Mouse (Mus musculus) liver, embryonic 12.5 days (tissue): Measurements from ENCODE around the gene Itpkb. TPM values are rescaled to one million over a fixed set of nuclear protein-coding genes. Genes with fewer than 3 reads are reported as not detected.
"Not testable (repeated sequence)": the region's sequence is repeated elsewhere in the genome, so short reads cannot be mapped to it uniquely, and the experiment has no call there.

Experiments used
- ATAC-seq: fragments of 200-750 bp; cut with Nextera tagmentation; 2 replicates; pipeline ENCODE4 v1.8.0; 2017; ENCODE audit warnings: moderate number of reproducible peaks, mild to moderate bottlenecking, moderate library complexity
- H3K27ac ChIP-seq: fragments of 300-500 bp; sonication (generic); 2 replicates; pipeline ENCODE4 v1.5.1; 2016; ENCODE audit warnings: mild to moderate bottlenecking
- H3K27me3 ChIP-seq: fragments of 300-500 bp; sonication (generic); replicated peaks from 2 replicates; pipeline ENCODE4 v1.6.1; 2016; ENCODE audit warnings: mild to moderate bottlenecking, moderate library complexity
- H3K36me3 ChIP-seq: fragments of 300-500 bp; sonication (generic); 2 replicates; pipeline ENCODE4 v1.6.1; 2016; ENCODE audit warnings: mild to moderate bottlenecking, moderate library complexity
- H3K4me1 ChIP-seq: fragments of 300-500 bp; sonication (generic); 2 replicates; pipeline ENCODE4 v1.6.1; 2016
- H3K4me2 ChIP-seq: fragments of 300-500 bp; sonication (generic); 2 replicates; pipeline ENCODE4 v1.6.1; 2016; ENCODE audit warnings: mild to moderate bottlenecking, moderate library complexity
- H3K4me3 ChIP-seq: fragments of 300-500 bp; sonication (generic); 2 replicates; pipeline ENCODE4 v1.5.1; 2016; ENCODE audit warnings: mild to moderate bottlenecking, moderate library complexity
- H3K9ac ChIP-seq: fragments of 300-500 bp; sonication (generic); 2 replicates; pipeline ENCODE4 v1.6.1; 2016; ENCODE audit warnings: mild to moderate bottlenecking, moderate library complexity
- H3K9me3 ChIP-seq: fragments of 300-500 bp; sonication (generic); replicated peaks from 2 replicates; pipeline ENCODE4 v1.6.1; 2016; ENCODE audit warnings: mild to moderate bottlenecking, moderate library complexity
- WGBS: fragments of 180-500 bp; shearing (Covaris S2); methylation state at CpG from one replicate; pipeline ENCODE4 v1.1.7; 2016; ENCODE audit not compliant: insufficient replicate concordance; 5-methylcytosine and 5-hydroxymethylcytosine counted together
- polyA plus RNA-seq: library from polyadenylated mRNA; unstranded; fragments of >200 nt; fragmentation: Nextera tagmentation; extraction: Ambion mirVana; gene quantifications from 2 replicates; pipeline ENCODE4 v1.2.1, GENCODE M21; 2016

Gene Itpkb
- polyA plus RNA-seq, 1 experiment from 2014 or later: 4.3 TPM

DNA sequence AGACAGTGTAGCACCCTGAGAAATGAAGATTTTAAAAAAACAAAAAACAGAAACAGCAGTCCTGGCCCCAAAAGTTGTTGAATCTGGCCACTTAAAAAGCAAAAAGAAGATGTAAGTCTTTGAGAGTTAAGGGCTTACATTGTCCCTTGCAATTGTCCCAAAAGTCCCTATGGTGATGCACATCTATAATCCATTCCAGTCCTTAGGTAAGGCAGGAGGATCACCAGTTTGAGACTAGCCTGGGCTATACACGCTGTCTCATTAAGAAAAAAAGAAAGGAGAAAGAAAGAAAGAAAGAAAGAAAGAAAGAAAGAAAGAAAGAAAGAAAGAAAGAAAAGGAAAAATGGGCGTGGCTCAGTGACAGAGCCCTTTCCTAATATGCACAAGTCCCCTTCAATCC lies 34.4 kb downstream of the Itpkb start:
- peak overlapping the region; percentile 85 for H3K4me2 ChIP-seq
- WGBS: 14% methylated on average over 2 of the region's 2 CpGs

DNA sequence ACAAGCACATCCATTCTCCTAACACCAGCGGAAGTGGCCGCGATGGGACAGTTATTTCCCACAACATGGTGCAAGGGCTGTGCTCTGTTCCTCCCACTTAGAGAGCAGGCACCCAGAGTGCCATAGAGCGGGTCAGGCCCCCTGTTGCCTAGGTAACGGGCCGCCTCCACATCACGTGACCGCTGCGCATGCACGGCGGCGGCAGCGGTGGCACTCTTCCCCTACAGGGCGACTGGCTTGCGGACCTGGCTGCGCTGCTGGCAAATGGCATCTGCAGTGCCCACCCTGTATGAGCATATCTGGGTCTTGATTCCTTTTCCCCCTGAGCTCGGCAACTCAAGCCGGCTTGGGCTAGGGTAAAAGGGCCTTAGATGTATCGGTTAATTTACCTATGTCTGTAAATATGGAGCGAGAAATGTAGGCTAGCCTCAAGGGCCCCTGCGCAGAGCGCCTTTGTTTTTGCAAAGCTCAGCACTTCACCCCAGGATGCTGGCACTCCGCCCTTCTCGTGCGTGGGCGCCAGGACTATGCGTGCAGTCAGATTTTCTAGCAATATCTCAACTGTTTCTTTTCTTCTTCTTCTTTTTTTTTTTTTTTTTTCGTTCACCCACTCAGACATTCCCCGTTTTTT lies 35.0 kb downstream of the Itpkb start:
- Histone ChIP-seq H3K27ac (peak overlapping the region; percentile 70), H3K4me2 (peak overlapping the region; percentile 85), H3K4me1 (peaks cover 56% of the 10 kb centered on the region), H3K36me3 (no peaks in the 10 kb centered on the region), H3K9ac (peak overlapping the region; percentile 63), H3K4me3 (peak overlapping the region; percentile 57), H3K9me3 (no peaks in the 10 kb centered on the region), H3K27me3 (no peaks in the 10 kb centered on the region)
- peak; percentile 96 for ATAC-seq
- WGBS: 3% methylated on average over 29 of the region's 29 CpGs

More for the DNA sequence above, 34.4 kb downstream of the Itpkb start:
- Histone ChIP-seq H3K9ac (peak overlapping the region; percentile 63; the same call in 1 of the 2 replicates), H3K4me3 (peak overlapping the region; percentile 57), H3K36me3 (no peaks in the 10 kb centered on the region), H3K9me3 (no peaks in the 10 kb centered on the region), H3K27me3 (no peaks in the 10 kb centered on the region), H3K27ac (no peak overlapping the region; the same call in 1 of the 2 replicates), H3K4me1 (peaks cover 56% of the 10 kb centered on the region)
- ATAC-seq: no peak; the same call in 1 of the 2 replicates

GRCm38 (mm10) chr1:180365983-180366811 lies 35.9 kb downstream of the Itpkb start:
- no peak for ATAC-seq
- WGBS: 61% methylated on average over 18 of the region's 18 CpGs
- peak overlapping the region; percentile 85 for H3K4me2 ChIP-seq
- H3K27me3 ChIP-seq: no peaks in the 10 kb centered on the region
- H3K4me3 ChIP-seq: no peak overlapping the region; the same call in 1 of the 2 replicates
- H3K9me3 ChIP-seq: no peaks in the 10 kb centered on the region
- H3K9ac ChIP-seq: no peak overlapping the region
- peaks cover 63% of the 10 kb centered on the region for H3K4me1 ChIP-seq
- no peaks in the 10 kb centered on the region for H3K36me3 ChIP-seq
- peak overlapping the region; percentile 36; the same call in 1 of the 2 replicates for H3K27ac ChIP-seq

DNA sequence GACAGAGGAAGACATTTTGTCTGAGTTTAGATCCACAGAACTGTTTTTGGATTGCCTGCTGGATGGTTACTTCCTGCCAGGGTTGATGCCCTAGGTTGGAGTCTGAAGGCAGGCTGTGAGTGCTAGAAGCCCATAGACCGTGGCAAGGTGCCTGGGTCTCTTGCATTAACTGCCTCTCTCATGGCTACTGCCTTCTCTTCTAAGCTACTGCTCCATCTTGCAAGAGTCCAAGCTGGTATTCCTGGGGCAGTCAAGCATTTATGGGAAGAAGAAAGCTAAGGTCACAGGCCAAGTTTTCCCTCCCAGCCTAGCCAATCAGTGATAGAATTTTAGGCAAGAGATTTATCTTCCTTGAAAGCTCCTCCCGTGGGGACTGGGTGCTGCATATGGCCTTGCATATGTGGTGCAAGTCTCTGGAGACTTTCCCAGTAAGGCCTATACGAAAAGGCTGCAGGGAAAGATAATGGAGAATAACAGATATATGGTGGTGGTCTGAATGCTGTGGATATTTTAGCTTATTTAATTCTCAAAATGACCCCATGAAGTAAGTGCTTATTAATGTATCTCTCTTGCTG lies 36.8 kb downstream of the Itpkb start:
- 58% methylated on average over 3 of the region's 3 CpGs for WGBS

DNA sequence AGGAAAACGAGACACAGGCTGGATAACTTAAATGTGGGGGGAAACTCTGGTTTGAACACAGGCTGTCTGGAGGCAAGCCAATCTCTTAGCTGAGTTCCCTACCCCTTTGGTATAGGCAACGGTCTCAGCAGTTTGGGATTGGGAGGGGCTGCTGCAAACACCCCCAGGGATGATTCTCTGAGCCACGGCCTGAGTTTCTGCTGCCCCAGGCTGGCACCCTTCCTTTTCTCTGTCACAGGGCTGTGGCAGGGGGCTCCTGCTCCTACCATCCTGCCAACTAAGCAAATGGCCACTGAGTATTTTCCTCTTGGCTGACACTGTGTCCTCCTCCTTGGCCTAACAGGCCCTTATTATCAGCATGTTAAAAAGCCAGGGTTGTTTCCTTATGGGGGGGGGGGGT lies 37.3 kb downstream of the Itpkb start:
- peaks cover 63% of the 10 kb centered on the region for H3K4me1 ChIP-seq
- ATAC-seq: no peak
- no peak overlapping the region for H3K4me3 ChIP-seq
- no peaks in the 10 kb centered on the region for H3K27me3 ChIP-seq
- peak overlapping the region; percentile 4; the same call in 1 of the 2 replicates for H3K27ac ChIP-seq
- H3K4me2 ChIP-seq: no peak overlapping the region
- H3K9me3 ChIP-seq: no peaks in the 10 kb centered on the region
- WGBS: 60% methylated on average over 3 of the region's 3 CpGs
- H3K36me3 ChIP-seq: no peaks in the 10 kb centered on the region
- H3K9ac ChIP-seq: no peak overlapping the region

More for the DNA sequence above, 36.8 kb downstream of the Itpkb start:
- Histone ChIP-seq H3K27ac (peak overlapping the region; percentile 36; the same call in 1 of the 2 replicates), H3K4me1 (peaks cover 65% of the 10 kb centered on the region), H3K4me3 (no peak overlapping the region), H3K27me3 (no peaks in the 10 kb centered on the region), H3K36me3 (no peaks in the 10 kb centered on the region), H3K4me2 (no peak overlapping the region), H3K9ac (no peak overlapping the region), H3K9me3 (no peaks in the 10 kb centered on the region)
- no peak for ATAC-seq

DNA sequence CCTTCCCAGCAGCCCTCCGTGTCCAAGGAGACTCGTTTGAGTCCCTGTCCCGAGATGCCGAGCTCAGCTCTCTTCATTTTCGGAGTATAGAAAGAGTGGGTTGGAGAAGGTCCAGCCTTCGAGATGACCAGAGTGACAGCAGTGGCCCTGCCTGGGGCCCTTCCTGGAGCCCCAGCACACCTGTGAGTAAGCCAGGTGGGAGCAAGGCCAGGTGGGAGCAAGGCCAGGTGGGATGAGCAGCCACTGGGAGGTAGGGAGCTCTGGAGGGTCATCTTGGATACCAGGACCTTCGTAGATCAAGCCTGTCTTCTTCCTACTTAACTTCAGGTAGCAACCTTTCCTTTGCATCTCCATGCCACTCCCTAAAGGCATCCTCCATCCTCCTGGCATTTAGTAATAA lies 37.8 kb downstream of the Itpkb start:
- no peak overlapping the region for H3K4me3 ChIP-seq
- H3K27ac ChIP-seq: no peak overlapping the region
- no peak overlapping the region for H3K9ac ChIP-seq
- no peaks in the 10 kb centered on the region for H3K36me3 ChIP-seq
- H3K9me3 ChIP-seq: no peaks in the 10 kb centered on the region
- no peaks in the 10 kb centered on the region for H3K27me3 ChIP-seq
- peaks cover 59% of the 10 kb centered on the region for H3K4me1 ChIP-seq
- H3K4me2 ChIP-seq: no peak overlapping the region
- WGBS: 73% methylated on average over 7 of the region's 7 CpGs
- ATAC-seq: no peak

DNA sequence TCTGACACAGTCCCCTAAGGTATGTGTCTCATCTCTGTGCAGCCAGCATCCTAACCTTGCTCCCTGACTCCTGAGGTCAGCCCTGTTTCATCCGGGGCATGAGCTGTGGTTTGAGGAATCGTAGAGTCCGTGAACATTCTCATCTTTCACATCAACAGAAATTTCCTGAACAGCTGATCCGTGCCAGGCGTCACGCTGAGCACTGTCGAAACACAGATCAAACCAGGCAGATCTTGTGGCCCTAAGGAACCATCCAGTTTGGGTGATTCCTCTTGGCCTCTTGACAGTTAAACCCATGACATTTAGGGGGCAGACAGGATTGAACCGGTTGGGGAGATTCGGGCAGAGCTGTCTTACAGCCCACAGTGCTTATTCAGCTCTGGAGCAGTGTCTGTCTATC lies 38.4 kb downstream of the Itpkb start:
- Histone ChIP-seq H3K4me3 (no peak overlapping the region), H3K4me2 (no peak overlapping the region), H3K36me3 (no peaks in the 10 kb centered on the region), H3K27ac (no peak overlapping the region), H3K9ac (no peak overlapping the region), H3K4me1 (peaks cover 54% of the 10 kb centered on the region), H3K27me3 (no peaks in the 10 kb centered on the region), H3K9me3 (no peaks in the 10 kb centered on the region)
- ATAC-seq: no peak
- WGBS: 65% methylated on average over 9 of the region's 9 CpGs

DNA sequence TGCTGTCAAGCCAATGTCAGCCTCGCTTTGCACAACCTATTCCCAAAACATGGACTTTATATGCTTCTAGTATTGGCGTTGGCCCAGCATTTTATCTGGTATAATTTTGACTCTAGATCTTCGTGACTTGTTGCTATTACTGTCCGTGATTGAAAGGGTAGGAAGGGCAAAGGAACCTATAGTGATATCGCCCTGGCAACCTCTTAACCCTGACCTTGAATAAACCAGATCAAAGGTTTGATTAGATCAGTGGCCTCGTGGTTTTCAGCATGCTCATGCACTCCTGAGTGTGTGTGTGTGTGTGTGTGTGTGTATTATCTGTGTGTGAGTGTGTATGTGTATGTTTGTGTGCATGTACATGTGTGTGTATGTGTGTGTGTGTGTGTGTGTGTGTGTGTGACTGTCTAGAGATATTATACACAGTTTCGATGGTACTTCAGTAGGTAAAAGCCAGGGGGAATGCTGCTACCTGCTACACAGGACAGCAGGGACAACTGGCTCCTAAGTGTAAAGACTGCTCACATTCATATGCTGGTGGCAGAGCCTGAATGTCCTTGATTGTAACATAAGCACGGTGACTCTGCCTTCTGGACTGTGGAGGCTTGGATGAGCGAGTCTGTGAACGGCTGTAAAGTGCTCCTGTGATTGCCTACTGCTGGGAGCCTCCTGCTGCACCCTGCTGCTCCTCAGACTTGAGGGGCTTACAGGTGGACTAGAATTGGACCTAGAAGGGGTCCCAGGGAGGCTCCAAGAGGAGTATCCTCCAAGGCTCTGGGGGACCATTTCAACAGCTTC lies 40.8 kb downstream of the Itpkb start:
- Histone ChIP-seq H3K4me1 (peaks cover 30% of the 10 kb centered on the region), H3K36me3 (no peaks in the 10 kb centered on the region), H3K4me3 (no peak overlapping the region), H3K27ac (no peak overlapping the region), H3K9me3 (no peaks in the 10 kb centered on the region), H3K9ac (no peak overlapping the region), H3K27me3 (no peaks in the 10 kb centered on the region), H3K4me2 (no peak overlapping the region)
- WGBS: 64% methylated on average over 10 of the region's 10 CpGs
- ATAC-seq: no peak

GRCm38 (mm10) chr1:180372258-180372657 lies 42.0 kb downstream of the Itpkb start:
- ATAC-seq, H3K27me3 ChIP-seq, H3K36me3 ChIP-seq, H3K9me3 ChIP-seq, H3K4me3 ChIP-seq, H3K4me2 ChIP-seq, H3K9ac ChIP-seq, H3K27ac ChIP-seq: not testable (repeated sequence)
- 64% methylated on average over 5 of the region's 5 CpGs for WGBS
- H3K4me1 ChIP-seq: peaks cover 19% of the 10 kb centered on the region; the same call in 1 of the 2 replicates

DNA sequence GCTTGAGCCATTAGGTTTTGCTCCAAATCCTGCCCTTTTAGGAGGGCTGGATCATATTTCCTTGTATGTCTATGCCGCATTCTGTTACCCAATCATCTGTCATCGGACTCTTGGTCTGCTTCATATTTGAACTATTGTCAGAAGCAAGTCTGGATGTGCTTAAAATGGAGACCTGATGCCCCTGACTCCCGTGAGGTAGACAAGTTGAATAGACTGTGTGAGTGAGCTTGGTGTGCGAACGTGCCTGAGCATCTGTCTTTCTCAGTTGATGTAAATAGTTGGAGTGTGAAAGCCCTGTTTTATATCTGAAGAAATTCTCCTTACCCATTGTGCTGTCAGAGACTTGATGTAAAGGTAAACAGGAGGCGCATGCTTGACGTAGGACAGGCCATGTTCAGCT lies 46.3 kb downstream of the Itpkb start:
- no peak for ATAC-seq
- H3K4me3 ChIP-seq: no peak overlapping the region

GRCm38 (mm10) chr1:180379559-180379958 lies 49.3 kb downstream of the Itpkb start:
- Histone ChIP-seq H3K27me3 (no peaks in the 10 kb centered on the region), H3K4me3 (no peak overlapping the region), H3K27ac (no peak overlapping the region), H3K4me2 (no peak overlapping the region), H3K4me1 (peaks cover 25% of the 10 kb centered on the region), H3K36me3 (no peaks in the 10 kb centered on the region), H3K9me3 (no peaks in the 10 kb centered on the region), H3K9ac (no peak overlapping the region)
- 69% methylated on average over 3 of the region's 3 CpGs for WGBS
- no peak for ATAC-seq

More for the DNA sequence above, 46.3 kb downstream of the Itpkb start:
- Histone ChIP-seq H3K27ac (no peak overlapping the region), H3K9me3 (no peaks in the 10 kb centered on the region), H3K36me3 (no peaks in the 10 kb centered on the region), H3K27me3 (no peaks in the 10 kb centered on the region), H3K9ac (no peak overlapping the region), H3K4me2 (no peak overlapping the region), H3K4me1 (peaks cover 9% of the 10 kb centered on the region)
- WGBS: 73% methylated on average over 7 of the region's 7 CpGs
